26 mouse cellular contexts compared by ENCODE assay signal in the genomic region with DNA sequence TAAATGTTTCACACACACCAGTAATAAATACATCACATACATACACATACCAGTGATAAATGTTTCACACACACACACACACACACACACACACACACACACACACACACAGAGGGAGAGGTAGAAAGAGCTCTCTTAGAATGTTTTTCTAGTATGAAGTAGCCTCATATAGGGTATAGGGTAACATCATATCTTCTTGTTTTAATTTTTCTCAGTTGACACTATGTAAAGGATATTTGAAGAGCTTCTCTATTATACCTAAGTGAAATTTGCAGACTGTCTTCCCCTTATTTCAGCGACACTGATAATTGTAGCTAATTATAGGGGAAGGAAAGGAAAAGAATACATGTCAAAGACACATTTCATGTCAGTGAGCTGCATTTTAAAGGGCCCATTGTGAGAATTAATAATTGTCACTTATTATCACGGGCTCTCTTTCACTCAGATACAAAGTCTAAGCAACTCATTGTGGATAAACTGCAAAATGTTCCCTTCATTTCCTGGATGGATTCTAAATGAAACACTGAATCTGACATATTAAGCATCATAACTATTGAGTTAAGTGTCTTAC.
"Had no signal": no experiment of that assay in that cellular context is flagged by ENCODE, and none has a peak within 500 bp of the region (broad histone marks: within the 10 kb centered on the region; RNA-seq: fewer than 3 reads in every experiment).

No protein-coding gene starts in this region.

- H3K27ac ChIP-seq: layer of hippocampus, adult 2 months; limb, embryonic 10.5 days; limb, embryonic 13.5 days; liver, embryonic 12.5 days; liver, embryonic 15.5 days; lung, embryonic 15.5 days; midbrain, embryonic 10.5 days; midbrain, embryonic 13.5 days; neural tube, embryonic 13.5 days; stomach, embryonic 15.5 days had no signal

- ATAC-seq: liver, embryonic 12.5 days; midbrain, embryonic 13.5 days; midbrain, embryonic 16.5 days had no signal

- H3K9me3 ChIP-seq: limb, embryonic 10.5 days; limb, embryonic 13.5 days; liver, embryonic 12.5 days; liver, embryonic 15.5 days; lung, embryonic 15.5 days; megakaryocyte, embryonic 14.5 days; midbrain, embryonic 10.5 days; midbrain, embryonic 13.5 days; neural tube, embryonic 13.5 days; stomach, embryonic 15.5 days had no signal

- H3K4me1 ChIP-seq: limb, embryonic 10.5 days; limb, embryonic 13.5 days; liver, embryonic 12.5 days; liver, embryonic 15.5 days; lung, embryonic 15.5 days; megakaryocyte, embryonic 14.5 days; midbrain, embryonic 10.5 days; midbrain, embryonic 13.5 days; neural tube, embryonic 13.5 days; stomach, embryonic 15.5 days had no signal

- H3K4me2 ChIP-seq: limb, embryonic 13.5 days; liver, embryonic 12.5 days; liver, embryonic 15.5 days; lung, embryonic 15.5 days; midbrain, embryonic 13.5 days; neural tube, embryonic 13.5 days; stomach, embryonic 15.5 days had no signal

- DNase-seq: kidney, adult 11 months; kidney, adult 9 months; kidney, postnatal 14 days; layer of hippocampus, adult 9-11 months; liver; lung, adult 18-20 months; lung, postnatal 10 days; lung, postnatal 36 days; retina, postnatal 1 day; right cerebral cortex, postnatal 25 days; spleen, adult 18-20 months; thymus, adult 18-20 months; thymus, postnatal 36 days had no signal

- H3K9ac ChIP-seq: limb, embryonic 13.5 days; liver, embryonic 12.5 days; liver, embryonic 15.5 days; lung, embryonic 15.5 days; midbrain, embryonic 13.5 days; neural tube, embryonic 13.5 days; stomach, embryonic 15.5 days had no signal

- H3K36me3 ChIP-seq: limb, embryonic 10.5 days; limb, embryonic 13.5 days; liver, embryonic 12.5 days; liver, embryonic 15.5 days; lung, embryonic 15.5 days; midbrain, embryonic 10.5 days; midbrain, embryonic 13.5 days; neural tube, embryonic 13.5 days; stomach, embryonic 15.5 days had no signal

- H3K4me3 ChIP-seq: layer of hippocampus, adult 2 months; limb, embryonic 10.5 days; limb, embryonic 13.5 days; liver, embryonic 12.5 days; liver, embryonic 15.5 days; lung, embryonic 15.5 days; megakaryocyte, embryonic 14.5 days; midbrain, embryonic 10.5 days; midbrain, embryonic 13.5 days; myocyte; neural tube, embryonic 13.5 days; stomach, embryonic 15.5 days had no signal

- H3K27me3 ChIP-seq: limb, embryonic 13.5 days; liver, embryonic 12.5 days; liver, embryonic 15.5 days; lung, embryonic 15.5 days; megakaryocyte, embryonic 14.5 days; midbrain, embryonic 13.5 days; neural tube, embryonic 13.5 days; stomach, embryonic 15.5 days had no signal
